Mouse (Mus musculus) thymus, adult 2 months (tissue): ENCODE data around the gene Spryd4. TPM values are rescaled to one million over a fixed set of nuclear protein-coding genes. Genes with fewer than 3 reads are reported as not detected.
"Not testable (repeated sequence)": the region's sequence is repeated elsewhere in the genome, so short reads cannot be mapped to it uniquely, and the experiment has no call there.

Experiments
- DNase-seq: peaks from one replicate; pipeline ENCODE4 v3.0.0; 2021
- H3K27ac ChIP-seq: fragments of 200-500 bp; 2 replicates; pipeline ENCODE4 v1.5.1; 2012; ENCODE audit warnings: low read length, control low read depth; ENCODE audit not compliant: control insufficient read depth, insufficient read depth
- H3K27me3 ChIP-seq: fragments of 200-500 bp; 2 replicates; pipeline ENCODE4 v1.6.1; 2012; ENCODE audit warnings: mild to moderate bottlenecking, low read length, moderate library complexity, mixed read lengths; ENCODE audit not compliant: control insufficient read depth, insufficient read depth
- H3K36me3 ChIP-seq: fragments of 200-500 bp; 2 replicates; pipeline ENCODE4 v1.6.1; 2012; ENCODE audit warnings: mild to moderate bottlenecking, low read length, moderate library complexity; ENCODE audit not compliant: control insufficient read depth, insufficient read depth
- H3K4me1 ChIP-seq: fragments of 200-500 bp; replicated peaks from 2 replicates; pipeline ENCODE4 v1.6.1; 2012; ENCODE audit warnings: low read length; ENCODE audit not compliant: control insufficient read depth, insufficient read depth
- H3K4me3 ChIP-seq: fragments of 200-500 bp; 2 replicates; pipeline ENCODE4 v1.5.1; 2012; ENCODE audit warnings: mild to moderate bottlenecking, low read length, control low read depth, moderate library complexity; ENCODE audit not compliant: control insufficient read depth, insufficient read depth
- CTCF ChIP-seq: fragments of 200-500 bp; IDR thresholded peaks from 2 replicates; pipeline ENCODE4 v1.5.1; 2012; ENCODE audit warnings: mild to moderate bottlenecking, control low read depth, low read length, moderate library complexity, borderline replicate concordance; ENCODE audit not compliant: control insufficient read depth, poor library complexity, insufficient read depth; ENCODE audit errors: extremely low read depth
- POLR2A ChIP-seq: fragments of 200-500 bp; IDR thresholded peaks from 2 replicates; pipeline ENCODE4 v1.6.1; 2012; ENCODE audit warnings: mild to moderate bottlenecking, low read length, control low read depth, moderate library complexity; ENCODE audit not compliant: control insufficient read depth, poor library complexity, insufficient read depth; ENCODE audit errors: extremely low read depth
- WGBS: fragments of 180-500 bp; shearing (Covaris S2); methylation state at CpG from one replicate; pipeline ENCODE4 v1.1.7; 2018; 5-methylcytosine and 5-hydroxymethylcytosine counted together
- polyA plus RNA-seq: library from polyadenylated mRNA; depleted of rRNA; stranded (reverse); fragments of >200 nt; gene quantifications from 2 replicates; pipeline ENCODE4 v1.2.3, GENCODE M21; 2012

Spryd4 gene
- polyA plus RNA-seq, 1 experiment, result 10.9 TPM

DNA sequence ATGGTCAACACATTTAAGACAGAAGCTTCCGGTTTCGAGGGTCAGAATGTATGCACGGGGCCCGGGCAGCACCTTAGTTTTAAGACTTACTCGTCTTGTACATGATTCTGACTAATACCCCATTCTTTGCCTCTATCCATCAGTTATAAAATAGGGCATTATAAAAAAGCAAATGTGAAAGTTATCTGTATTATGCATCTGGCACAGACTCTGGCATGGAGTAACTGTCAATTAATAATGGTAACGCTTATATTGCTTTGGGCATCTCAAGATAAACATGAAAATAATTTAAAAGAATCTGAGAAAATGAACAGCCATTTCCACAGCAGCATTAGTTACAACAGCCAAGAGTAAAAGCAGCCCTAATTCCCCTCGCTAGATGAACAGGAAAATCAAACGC lies 16.4 kb upstream of the Spryd4 start:
- Histone ChIP-seq H3K4me1 (peaks cover 23% of the 10 kb centered on the region), H3K4me3 (no peak overlapping the region), H3K27me3 (no peaks in the 10 kb centered on the region), H3K36me3 (no peaks in the 10 kb centered on the region), H3K27ac (no peak overlapping the region)
- TF ChIP-seq CTCF (no peak), POLR2A (no peak)
- no peak for DNase-seq
- WGBS, result 97% methylated on average over 8 of the region's 8 CpGs

DNA sequence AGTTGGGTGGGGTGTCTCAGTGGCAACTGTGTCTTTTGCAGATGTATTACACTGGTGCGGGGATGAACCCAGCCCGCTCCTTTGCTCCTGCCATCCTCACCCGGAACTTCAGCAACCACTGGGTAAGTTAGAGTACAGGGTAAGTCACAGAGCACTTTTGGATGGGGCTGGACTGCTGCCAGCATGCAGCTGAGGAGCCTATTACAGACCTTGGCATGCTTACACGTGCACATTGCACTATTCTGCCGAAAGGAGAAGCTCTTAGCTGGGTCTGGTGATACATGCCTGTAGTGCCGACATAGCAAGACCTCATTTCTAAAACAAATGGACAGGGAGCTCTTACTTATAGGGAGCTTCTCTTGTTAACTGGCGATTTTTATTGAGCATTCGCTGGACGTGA lies 16.0 kb upstream of the Spryd4 start:
- no peak overlapping the region for H3K27ac ChIP-seq
- no peak overlapping the region for H3K4me3 ChIP-seq
- DNase-seq, result no peak
- H3K36me3 ChIP-seq, result no peaks in the 10 kb centered on the region
- peaks cover 21% of the 10 kb centered on the region for H3K4me1 ChIP-seq
- 91% methylated on average over 9 of the region's 9 CpGs for WGBS
- TF ChIP-seq CTCF (no peak), POLR2A (no peak)
- no peaks in the 10 kb centered on the region for H3K27me3 ChIP-seq

DNA sequence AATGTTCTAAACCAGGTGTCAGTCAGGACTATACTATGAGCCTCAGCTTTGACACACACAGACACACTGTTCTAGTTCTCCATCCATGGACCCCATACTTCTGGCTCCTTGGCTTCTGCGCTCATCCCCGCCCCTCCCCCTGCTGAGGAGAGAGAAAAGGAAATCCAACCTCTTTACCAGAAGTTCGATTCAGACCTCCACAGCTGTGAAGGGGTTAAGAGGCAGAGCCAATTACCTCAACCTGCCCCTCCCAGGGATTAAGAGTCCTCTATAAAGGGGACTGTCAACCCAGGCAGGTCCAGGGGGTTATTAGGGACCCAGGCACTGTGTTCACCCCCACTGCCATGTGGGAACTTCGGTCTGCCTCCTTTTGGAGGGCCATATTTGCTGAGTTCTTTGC lies 13.9 kb upstream of the Spryd4 start, which contains the start of gene Mip:
Gene Mip (plus strand): TSS at position 301 of the 400 bp plus-strand sequence.
- Histone ChIP-seq H3K4me1 (peaks cover 18% of the 10 kb centered on the region), H3K36me3 (no peaks in the 10 kb centered on the region), H3K27ac (no peak within 1 kb of the TSS), H3K4me3 (no peak within 1 kb of the TSS), H3K27me3 (no peaks in the 10 kb centered on the region)
- TF ChIP-seq POLR2A, result no peak
- TF ChIP-seq CTCF, result no peak
- 84% methylated on average over 4 of the region's 4 CpGs for WGBS
- DNase-seq, result no peak

DNA sequence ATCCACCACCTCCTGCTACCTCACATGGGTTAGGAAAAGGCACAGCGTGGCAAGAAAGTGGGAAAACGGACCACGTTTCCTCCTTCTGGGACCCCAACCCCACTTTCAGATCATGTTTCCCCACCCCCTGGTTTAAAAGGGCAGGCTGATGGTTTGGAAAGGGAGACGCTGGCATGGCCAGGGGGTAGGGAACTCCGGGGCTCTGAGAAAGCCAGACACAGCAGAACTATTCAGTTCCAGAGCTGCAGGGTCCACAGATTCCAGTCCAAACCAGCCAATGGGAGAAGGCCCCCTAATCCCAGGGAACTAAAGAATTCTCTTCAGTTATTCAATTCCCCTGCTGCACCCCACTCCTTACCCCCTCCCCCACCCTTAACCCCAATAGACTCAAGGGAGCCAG lies 13.5 kb upstream of the Spryd4 start:
- TF ChIP-seq CTCF (no peak), POLR2A (no peak)
- 91% methylated on average over 5 of the region's 5 CpGs for WGBS
- no peaks in the 10 kb centered on the region for H3K36me3 ChIP-seq
- H3K4me3 ChIP-seq, result no peak overlapping the region
- H3K27ac ChIP-seq, result no peak overlapping the region
- no peak for DNase-seq
- H3K27me3 ChIP-seq, result no peaks in the 10 kb centered on the region
- H3K4me1 ChIP-seq, result peaks cover 13% of the 10 kb centered on the region

DNA sequence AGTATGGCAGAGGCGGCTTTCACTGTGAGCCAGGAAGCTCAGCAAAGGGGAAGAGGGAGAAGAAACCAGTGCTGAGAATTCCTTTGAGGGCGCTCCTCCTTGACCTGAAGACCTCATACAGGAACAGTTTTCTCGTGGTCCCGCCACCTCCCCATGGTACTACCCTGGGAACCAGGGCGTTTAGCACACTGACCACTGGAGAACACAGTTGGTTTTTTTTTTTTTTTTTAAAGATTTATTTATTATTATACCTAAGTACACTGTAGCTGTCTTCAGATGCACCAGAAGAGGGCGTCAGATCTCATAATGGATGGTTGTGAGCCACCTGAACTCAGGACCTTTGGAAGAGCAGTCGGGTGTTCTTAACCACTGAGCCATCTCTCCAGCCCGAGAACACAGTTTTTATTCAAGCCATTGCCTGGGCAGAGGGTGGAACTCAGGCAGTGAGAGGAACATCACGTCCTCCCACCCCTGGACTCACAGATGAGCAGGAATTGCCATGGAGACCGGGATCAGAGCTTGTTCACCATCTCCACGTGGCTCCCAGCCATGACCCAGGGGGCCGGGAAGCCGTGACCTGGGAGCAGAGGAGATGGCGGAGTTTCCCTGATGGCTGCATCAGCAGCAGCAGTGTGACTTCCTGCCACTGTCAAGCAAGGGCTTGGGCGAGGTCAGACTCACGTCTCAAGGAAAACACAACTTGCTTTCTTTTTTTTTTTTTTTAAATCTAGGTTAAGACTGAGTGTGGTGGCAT lies 10.1 kb upstream of the Spryd4 start:
- Histone ChIP-seq H3K4me3 (no peak overlapping the region), H3K27me3 (no peaks in the 10 kb centered on the region), H3K4me1 (peaks cover 4% of the 10 kb centered on the region), H3K36me3 (no peaks in the 10 kb centered on the region), H3K27ac (no peak overlapping the region)
- TF ChIP-seq POLR2A (no peak), CTCF (no peak)
- WGBS, result 73% methylated on average over 16 of the region's 16 CpGs
- DNase-seq, result no peak

DNA sequence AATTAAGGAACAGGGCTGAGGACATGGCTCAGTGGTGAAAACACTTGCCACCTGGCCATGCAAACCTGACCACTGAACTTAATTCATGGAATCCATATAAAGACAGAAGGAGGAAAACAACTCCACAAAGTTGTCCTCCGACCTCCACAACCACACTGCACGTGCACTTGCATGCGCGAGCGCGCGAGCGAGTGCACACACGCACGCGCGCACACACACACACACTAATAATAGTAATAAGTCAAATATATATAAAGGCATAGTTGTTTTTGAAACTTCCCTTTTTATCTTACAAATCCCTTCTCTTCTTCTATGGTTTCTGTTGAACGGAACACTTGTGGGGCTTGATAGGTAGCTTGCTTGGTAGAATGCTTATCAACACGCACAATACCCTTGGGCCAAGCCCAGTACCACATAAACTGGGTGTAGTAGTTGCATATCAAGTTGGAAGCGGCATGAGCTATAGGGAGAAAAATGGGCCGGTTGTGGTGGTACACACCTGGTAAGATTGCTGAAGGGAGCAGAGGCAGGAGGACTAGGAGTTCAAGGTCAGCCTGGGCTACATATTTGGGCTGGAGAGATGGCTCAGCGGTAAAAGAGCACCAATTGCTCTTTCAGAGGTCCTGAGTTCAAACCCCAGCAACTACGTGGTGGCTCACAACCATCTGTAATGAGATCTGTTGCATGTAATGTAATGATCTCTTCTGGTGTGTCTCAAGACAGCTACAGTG lies 6.9 kb upstream of the Spryd4 start:
- Histone ChIP-seq H3K27ac (no peak overlapping the region), H3K36me3 (no peaks in the 10 kb centered on the region), H3K4me1 (peaks cover 4% of the 10 kb centered on the region), H3K27me3 (no peaks in the 10 kb centered on the region), H3K4me3 (no peak overlapping the region)
- no peak for DNase-seq
- WGBS, result 96% methylated on average over 18 of the region's 18 CpGs
- TF ChIP-seq POLR2A (no peak), CTCF (no peak)

DNA sequence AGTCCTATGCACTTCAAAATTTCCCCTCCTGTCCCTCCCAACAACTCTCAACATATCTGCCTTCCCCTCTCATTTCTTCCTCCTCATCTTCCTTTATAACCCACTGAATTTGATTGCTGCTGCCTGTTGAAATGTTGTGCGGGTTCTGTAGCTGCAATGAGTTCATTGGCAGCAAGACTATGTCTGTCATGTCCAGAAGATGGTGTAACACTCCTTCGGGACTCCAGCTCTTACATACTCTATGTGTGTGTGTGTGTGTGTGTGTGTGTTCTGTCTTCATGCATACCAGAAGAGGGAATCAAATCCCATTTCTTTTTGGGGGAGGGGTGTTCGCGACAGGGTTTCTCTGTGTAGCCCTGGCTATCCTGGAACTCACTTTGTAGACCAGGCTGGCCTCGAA lies 3.4 kb upstream of the Spryd4 start:
- WGBS, result 83% methylated on average over 5 of the region's 5 CpGs
- Histone ChIP-seq H3K27ac (no peak overlapping the region), H3K4me1 (peaks cover 11% of the 10 kb centered on the region), H3K27me3 (no peaks in the 10 kb centered on the region), H3K4me3 (no peak overlapping the region), H3K36me3 (no peaks in the 10 kb centered on the region)
- TF ChIP-seq CTCF (no peak), POLR2A (no peak)
- no peak for DNase-seq

DNA sequence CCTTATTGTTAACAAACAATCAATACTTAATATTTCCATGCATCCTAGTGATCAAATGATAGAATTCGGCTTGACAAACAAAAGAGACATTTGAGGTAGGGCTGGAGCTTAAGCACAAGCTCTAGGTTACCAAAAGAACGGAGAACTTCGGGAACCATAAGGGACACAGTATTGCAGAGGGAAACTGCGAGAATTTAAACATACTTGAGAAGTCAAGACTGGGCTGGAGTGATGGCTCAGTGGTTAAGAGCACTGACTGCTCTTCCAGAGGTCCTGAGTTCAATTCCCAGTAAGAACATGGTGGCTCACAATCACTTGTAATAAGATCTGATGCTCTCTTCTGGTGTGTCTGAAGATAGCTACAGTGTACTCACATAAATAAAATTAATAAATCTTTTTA lies 2.5 kb upstream of the Spryd4 start:
- H3K27ac ChIP-seq, DNase-seq, H3K27me3 ChIP-seq, H3K4me3 ChIP-seq, H3K36me3 ChIP-seq: not testable (repeated sequence)
- WGBS, result 90% methylated on average over 4 of the region's 4 CpGs
- peaks cover 11% of the 10 kb centered on the region for H3K4me1 ChIP-seq
